Mouse (Mus musculus) olfactory bulb, adult 2 months (tissue): ENCODE results near the gene Nt5c2.

Experiments used
- CTCF ChIP-seq: fragments of 200-500 bp; IDR thresholded peaks from 2 replicates; pipeline ENCODE4 v1.5.1; 2012; ENCODE audit warnings: low read depth, mild to moderate bottlenecking, low read length, moderate library complexity; ENCODE audit not compliant: insufficient read depth
- POLR2A ChIP-seq: fragments of 200-500 bp; IDR thresholded peaks from 2 replicates; pipeline ENCODE4 v1.6.1; 2012; ENCODE audit warnings: mild to moderate bottlenecking, low read depth, low read length, moderate library complexity; ENCODE audit not compliant: insufficient read depth

DNA sequence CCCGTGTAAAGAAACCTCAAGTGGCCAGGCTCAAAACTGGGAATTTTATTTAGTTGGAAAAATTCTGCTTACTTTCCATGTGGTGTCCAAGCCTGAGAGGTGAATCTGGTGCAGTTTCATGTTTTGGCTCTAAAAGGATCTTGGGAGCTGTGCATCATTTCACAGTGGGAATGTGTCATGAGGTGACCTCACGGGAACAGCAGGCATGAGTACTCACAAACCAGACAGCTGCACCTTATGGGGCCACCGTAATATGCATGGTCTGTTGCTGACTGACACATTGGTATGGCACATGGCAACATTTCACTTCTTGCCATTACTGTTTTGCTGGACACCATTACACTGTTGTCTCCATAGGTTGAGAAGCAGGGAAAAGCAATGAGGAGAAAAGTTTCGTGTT lies 129.6 kb downstream of the Nt5c2 start:
- TF ChIP-seq CTCF (no peak), POLR2A (no peak)
